Mouse (Mus musculus): Measurements from ENCODE around the gene Hbb-bs.

DNA sequence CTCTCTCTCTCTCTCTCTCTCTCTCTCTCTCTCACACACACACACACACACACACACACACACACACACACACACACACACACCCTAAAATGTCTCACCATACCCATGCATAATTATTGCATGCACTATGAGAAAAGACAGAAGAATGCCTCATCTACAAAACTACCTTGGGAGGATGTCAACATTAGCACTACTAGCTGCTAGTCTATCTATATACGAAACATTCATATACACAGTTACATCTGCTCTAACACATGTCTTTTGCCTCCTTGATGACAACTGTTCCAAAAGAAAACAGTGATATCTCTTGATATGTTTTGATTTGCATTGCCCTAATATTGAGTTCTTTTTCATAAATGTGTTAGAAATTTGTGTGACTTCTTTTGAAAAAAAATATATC lies 17.6 kb downstream of the Hbb-bs start:
- TF ChIP-seq MAFK (IDR thresholded peaks at IDR 0.05; ENCODE audit: insufficient read depth, low read depth, low read length), result no peak
- no peak for TF ChIP-seq ZC3H11A (IDR thresholded peaks at IDR 0.05; ENCODE audit: borderline replicate concordance, low read depth, low read length)
